Mouse (Mus musculus) heart, adult 18-20 months (tissue): ENCODE results near the gene Stat6. TPM values are rescaled to one million over a fixed set of nuclear protein-coding genes. Genes with fewer than 3 reads are reported as not detected.

Experiments used
- DNase-seq, 2 experiments: peaks; one replicate each; pipeline ENCODE4 v3.0.0; 2021 to 2022; ENCODE audit warnings: mixed read lengths in 1 of 2
- total RNA-seq, 2 experiments: library from RNA; stranded (reverse); gene quantifications; 2 replicates each; pipeline ENCODE4 v1.2.3; 2021

Gene Stat6
- total RNA-seq, 2 experiments from 2014 or later: 45.2 to 45.7 TPM

DNA sequence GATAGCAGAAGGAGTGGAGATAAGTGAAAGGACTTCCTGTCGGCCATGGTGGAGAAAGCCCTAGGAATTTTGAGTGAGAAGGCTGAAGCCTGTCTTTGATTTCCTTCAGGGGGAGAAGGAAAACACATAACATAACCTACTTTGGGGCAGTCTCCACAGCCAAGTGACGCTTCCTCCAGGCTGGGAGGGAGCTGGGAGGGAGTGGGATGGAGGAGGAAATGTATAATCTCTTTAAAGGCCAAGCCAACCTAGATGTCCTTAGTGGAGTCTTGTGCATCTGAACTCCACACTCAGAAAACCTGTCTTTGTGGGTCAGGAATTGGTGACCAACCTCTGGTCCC lies 27.8 kb upstream of the Stat6 start:
- DNase-seq: no peak

DNA sequence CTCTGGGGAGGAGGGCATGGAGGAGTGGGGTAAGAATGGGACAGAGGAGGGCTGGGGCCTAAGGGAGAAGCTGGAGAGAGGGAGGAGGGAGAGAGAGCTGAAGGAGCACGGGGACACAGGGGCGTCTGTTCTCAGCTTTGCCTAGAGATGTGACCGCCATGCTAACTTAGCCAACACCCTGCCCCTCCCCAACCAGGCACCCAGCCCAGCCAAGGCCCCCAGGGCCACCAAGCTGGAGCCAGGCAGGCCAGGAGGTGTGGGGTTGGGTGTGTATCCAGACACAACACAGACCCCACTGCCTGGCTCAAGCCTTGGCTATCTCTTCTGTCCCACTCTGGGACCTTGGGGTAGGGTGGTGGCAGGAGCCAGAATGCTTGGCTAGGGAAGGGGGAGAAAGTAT lies 27.2 kb upstream of the Stat6 start:
- DNase-seq: peak; percentile 70 to 79

DNA sequence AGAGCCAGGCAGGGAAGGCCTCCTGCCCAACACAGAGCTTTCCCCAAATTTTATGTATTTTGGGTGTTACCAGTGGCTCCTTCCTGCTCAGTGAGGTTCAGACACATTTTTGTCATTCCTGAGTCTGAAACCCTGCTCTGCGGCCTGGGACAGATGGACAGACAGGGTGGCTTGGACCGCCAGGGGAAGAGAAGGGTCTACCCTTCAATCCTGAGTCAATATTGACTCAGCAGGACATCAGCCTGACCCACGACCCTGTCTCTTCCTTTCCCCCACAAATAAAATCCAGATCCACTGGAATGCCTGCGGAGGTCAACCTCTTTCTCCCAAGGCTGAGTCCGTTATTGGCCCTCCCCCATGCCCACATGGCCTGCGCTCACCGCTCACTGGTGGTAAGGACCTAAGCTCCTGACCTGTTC lies 26.5 kb upstream of the Stat6 start:
- no peak for DNase-seq

GRCm38 (mm10) chr10:127617294-127617693 lies 25.5 kb upstream of the Stat6 start:
- no peak for DNase-seq

DNA sequence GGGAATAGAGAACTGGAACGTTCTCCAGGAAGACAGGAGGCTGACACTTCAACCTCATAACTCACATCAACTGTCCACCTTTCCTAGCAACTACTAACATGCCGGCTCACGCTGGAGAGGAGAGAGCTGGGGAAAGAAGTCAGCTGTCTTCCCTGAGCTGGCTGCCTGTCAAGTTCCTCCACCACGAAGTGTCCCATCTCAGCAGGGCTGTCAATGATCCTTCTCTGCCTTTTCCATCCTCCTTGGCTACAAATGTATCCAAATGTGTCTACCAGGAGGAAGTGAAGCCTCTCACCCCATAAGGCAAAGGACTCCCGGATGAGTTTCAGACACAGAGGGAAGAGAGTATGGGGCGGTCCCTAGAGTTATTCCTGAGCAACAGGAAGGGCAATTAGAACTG lies 24.6 kb upstream of the Stat6 start:
- peak; percentile 56 to 62 for DNase-seq

- peak; percentile 46 to 60 for DNase-seq
Measured at GRCm38 (mm10) chr10:127619119-127619721, 23.6 kb upstream of the Stat6 start.

DNA sequence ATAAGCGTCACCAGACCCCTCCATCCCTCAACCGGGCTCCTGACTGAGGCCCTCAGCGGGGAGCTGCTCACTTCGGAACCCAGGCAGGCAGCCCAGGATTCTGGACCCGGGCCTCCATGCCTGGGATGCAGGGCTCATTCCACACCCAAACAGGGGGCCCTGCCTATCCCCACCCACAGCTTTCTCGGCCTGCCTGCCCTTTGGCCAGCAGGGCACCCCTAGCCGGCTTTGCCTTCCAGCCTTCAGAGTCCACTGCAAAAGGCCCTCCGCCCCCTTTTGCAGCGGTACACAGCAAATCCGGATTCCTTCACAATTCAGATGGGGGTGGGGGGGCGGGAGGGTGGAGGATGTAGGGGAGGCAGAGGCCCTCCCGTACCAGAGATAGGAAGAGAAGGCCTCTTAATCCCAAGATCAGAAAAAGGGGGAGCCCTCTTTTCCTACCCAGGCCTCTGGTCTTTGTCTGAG lies 22.8 kb upstream of the Stat6 start:
- peak in 1 of 2 experiments; percentile 42 for DNase-seq

GRCm38 (mm10) chr10:127620406-127621190 lies 22.2 kb upstream of the Stat6 start, which contains the start of gene Lrp1:
Lrp1 (minus strand) TSS chr10:127621148.
- DNase-seq: peak in 1 of 2 experiments; percentile 62

DNA sequence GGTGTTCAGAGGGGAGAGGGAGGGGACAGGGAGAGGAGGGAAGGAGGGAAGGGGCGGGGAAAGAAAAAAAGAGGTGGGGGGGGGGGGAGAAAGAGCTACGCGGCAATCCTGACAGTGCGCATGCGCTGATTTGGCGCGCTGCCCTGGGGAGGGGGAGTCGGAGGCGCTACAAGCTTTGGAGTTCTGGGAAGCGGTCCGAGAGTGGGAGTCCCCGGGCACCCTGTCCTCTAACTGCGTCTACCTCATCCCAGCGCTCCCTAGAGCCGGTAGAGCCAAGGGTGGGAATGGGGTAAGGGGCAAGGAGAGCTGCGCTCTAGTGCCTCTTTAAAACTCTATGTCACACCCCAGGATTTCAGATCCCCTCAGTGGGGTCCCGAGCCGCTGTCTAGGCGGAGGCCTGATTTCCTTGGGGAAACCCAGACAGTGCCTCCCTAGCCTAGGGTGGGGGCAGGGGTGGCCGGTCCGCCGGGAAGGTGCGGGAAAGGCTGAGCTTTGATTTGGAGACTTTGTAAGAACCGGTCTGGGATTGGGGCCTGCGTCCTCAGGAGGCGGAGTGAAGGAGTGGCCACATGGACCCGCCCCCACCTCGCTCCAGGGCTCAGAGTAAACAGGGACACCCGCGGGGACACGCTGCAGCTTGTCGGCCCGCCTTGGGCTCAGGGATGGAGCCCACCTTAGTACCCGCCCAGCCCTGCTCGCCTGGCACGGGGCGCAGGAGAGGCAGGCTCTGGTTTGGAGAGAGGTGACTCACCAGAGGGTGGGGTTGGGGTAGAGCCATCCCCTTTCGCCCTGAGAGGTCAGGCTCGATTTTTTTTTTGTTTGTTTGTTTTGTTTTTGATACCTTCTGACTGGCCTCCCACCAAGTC lies 21.4 kb upstream of the Stat6 start:
- peak; percentile 95 to 96 for DNase-seq

DNA sequence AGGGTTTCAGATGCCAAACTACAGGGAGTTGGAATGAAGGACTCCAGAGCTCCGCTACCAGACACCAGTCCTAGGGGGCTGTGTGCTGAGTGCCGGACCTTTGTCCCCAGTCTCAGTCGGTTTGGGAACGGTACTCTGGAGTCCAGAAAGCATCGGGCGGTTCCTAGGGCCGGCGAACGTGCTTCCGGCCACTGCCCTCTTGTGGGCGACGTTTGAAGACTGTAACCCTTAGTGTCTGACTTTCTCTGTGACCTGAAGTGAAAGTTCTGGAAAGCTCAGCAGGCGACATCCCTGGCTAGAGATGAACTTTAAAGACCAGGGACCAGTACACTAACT lies 20.8 kb upstream of the Stat6 start:
- peak; percentile 86 to 88 for DNase-seq

GRCm38 (mm10) chr10:127622661-127623060 lies 20.1 kb upstream of the Stat6 start:
- peak in 1 of 2 experiments; percentile 40 for DNase-seq

DNA sequence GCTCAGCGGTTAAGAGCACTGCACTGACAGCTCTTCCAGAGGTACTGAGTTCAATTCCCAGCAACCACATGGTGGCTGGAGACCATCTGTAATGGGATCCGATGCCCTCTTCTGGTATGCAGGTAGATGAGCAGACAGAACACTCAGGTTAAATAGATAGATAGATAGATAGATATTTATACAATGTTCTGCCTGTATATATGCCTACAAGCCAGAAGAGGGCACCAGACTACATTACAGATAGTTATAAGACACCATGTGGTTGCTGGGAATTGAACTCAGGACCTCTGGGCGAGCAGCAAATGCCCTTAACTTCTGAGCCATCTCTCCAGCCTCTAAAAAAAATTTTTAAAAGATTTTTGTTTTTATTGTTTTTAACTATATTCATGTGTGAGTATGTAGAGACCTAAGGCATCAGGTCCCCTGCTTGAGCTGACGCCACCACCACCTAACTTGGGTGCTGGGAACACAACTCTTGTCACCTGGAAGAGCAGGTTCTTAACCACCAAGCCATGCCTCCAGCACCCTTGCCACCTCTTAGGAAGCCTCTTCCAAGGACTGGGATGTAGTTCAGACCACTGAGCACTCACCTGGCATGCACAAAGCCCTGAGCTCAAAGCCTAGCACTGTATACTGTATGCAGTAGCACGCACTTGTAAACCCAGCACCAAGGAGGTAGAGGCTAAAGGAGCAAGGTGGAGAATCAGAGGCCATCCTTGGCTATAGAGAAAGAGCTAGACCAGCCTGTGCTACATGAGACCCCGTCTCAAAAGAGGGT lies 19.2 kb upstream of the Stat6 start:
- no peak for DNase-seq

DNA sequence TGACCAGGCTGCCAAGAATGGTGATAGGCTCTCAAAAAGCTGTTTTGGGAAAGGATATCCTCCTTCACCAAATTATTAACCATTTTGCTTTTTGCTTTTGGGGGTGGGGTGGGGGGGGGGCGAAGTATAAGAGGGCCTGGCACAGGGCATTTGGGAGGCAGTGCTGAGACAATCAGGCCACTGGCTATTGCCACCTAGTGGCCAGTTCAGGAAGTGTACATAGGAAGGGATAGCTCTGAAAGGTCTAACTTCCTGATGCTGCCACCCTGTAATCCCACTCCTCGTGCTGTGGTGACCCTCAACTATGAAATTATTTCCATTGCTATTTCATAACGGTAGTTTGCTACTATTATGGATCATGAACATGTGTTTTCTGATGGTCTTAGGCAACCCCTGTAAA lies 16.4 kb upstream of the Stat6 start:
- peak; percentile 57 to 76 for DNase-seq

- peak; percentile 62 to 80 for DNase-seq
Measured at GRCm38 (mm10) chr10:127631261-127632214, 11.2 kb upstream of the Stat6 start.

GRCm38 (mm10) chr10:127632668-127633271 lies 10.0 kb upstream of the Stat6 start:
- peak in 1 of 2 experiments; percentile 28 for DNase-seq

GRCm38 (mm10) chr10:127640421-127640820 lies 2.4 kb upstream of the Stat6 start:
- DNase-seq: no peak

DNA sequence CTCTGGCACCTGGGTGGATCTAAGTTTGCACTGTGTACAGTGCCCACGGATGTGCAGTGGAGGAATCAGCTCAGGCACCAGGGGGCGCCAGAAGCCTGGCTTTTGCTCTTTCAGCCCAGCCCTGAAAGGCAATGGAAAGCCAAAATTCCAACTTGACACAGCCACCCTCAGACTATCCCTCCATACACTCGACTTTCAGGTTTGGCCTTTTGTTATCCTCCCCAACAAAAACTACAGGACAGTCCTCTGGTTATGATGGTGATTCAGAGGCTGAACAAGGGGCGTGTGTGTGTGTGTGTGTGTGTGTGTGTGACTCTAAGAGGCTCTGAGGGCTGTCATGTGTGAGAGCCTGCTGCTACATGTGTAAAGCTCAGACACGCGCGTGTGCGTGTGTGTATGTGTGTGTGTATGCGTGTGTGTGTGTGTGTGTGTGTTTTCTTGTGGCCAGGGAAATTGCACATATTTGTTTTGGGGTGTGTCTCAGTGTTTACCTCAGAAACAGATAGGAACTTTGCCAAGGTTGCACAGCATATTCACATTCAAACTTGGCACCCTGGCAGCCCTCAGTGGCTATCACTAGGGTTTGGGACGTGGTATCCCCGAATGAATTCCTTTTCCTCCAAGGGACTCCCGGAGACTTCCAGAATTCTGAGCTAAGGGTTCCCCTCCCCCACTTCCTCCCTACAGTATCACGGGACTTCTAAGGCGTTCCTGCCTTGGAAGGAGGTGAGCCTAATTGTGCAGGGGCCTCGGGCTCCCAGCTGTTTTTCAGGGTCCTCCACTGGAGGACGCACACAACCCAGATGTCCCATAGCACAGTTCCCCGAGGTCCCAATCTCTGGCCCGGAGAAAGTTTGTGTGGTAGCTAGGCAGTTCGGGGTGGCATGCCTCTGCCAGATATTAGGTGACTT lies 670 bp upstream of the Stat6 start:
- peak; percentile 91 to 96 for DNase-seq

DNA sequence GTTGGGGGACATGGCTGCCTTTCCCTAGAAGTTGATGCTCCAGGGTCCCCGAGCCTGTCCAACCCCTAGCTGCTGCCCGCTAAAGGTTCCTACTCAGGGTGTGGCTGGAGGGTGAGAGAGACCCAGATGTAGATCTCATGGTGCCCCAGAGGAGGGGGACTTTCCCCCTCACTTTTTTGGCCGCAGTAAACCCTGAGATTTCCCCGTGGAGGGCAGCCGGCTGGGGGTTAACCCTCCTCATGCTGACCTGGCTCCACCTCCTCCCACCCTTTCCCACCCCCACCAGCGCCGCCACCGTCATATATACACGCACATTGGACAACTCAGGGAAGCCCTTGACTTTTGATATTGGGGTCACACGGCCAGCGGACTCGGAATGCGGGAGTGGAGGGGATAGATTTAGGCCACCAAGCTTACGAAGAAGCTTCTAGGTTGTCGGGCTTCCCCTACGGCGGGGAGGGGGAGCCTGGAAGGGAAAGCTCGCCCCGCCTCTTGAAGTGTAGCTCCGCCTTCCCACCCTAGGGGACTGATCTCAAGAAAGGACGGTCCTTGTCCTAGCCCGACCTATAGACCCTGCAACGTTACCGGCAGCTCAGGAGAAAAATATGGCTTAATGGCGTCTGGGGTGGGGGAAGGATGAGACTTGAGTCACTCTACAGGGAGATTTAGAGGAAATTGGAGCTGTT lies 910 bp downstream of the Stat6 start:
- DNase-seq: peak; percentile 91 to 93

DNA sequence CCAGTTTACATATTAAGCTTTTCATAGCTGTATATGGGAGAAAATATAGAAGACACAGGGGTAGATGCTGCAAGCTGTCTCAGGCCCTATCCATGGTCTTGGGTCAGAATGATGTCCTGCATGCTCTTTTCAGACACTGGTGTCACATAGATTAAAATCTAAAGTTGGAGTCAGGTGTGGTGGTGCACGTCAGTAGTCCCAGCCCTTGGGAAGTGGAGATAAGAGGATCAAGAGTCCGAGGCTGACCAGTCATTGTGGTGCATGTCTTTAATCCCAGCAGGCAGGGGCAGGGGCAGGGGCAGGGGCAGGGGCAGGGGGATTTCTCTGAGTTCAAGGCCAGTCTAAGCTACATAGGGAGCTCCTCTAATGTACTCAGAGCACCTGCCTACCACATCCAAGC lies 3.0 kb downstream of the Stat6 start:
- DNase-seq: no peak
